Mouse (Mus musculus) midbrain, embryonic 13.5 days (tissue): ENCODE measurements around the gene Fgd5. TPM values are rescaled to one million over a fixed set of nuclear protein-coding genes. Genes with fewer than 3 reads are reported as not detected.

Source experiments
- polyA plus RNA-seq: library from polyadenylated mRNA; unstranded; fragments of >200 nt; fragmentation: Nextera tagmentation; extraction: Ambion mirVana; gene quantifications from 2 replicates; pipeline ENCODE4 v1.2.1, GENCODE M21; 2015

The Fgd5 gene
- polyA plus RNA-seq, 1 experiment from 2014 or later: 8.0 TPM

Other genes with a start within 250 kb of the Fgd5 start
- 4.4 and 4.8 TPM in 2 replicates for gene Grip2, start 151.6 kb upstream of the Fgd5 start, polyA plus RNA-seq
- gene Ccdc174, start 100.8 kb upstream of the Fgd5 start, polyA plus RNA-seq: 47.5 and 61.8 TPM in 2 replicates
- 1.3 and 1.6 TPM in 2 replicates for gene 4930590J08Rik, start 76.1 kb upstream of the Fgd5 start, polyA plus RNA-seq
- 22.0 and 23.9 TPM in 2 replicates for gene Nr2c2, start 112.5 kb downstream of the Fgd5 start, polyA plus RNA-seq
- 60.8 and 68.2 TPM in 2 replicates for gene Mrps25, start 205.2 kb downstream of the Fgd5 start, polyA plus RNA-seq
- 32.4 and 34.6 TPM in 2 replicates for gene Rbsn, start 236.0 kb downstream of the Fgd5 start, polyA plus RNA-seq